ENCODE assay signal across 8 mouse cellular contexts in genomic region chrX:137049425-137050225, GRCm38 (mm10). TPM values are rescaled to one million over a fixed set of nuclear protein-coding genes. Genes with fewer than 3 reads are reported as not detected.
DNase-seq lines count a peak whose midpoint lies in the region; ATAC-seq and TF ChIP-seq lines count a peak whose summit lies in the region.

Gene Fam199x, plus strand, starts transcription at chrX:137049594.

- peak within 1 kb of the TSS; percentile 73 for H3K4me2 ChIP-seq in heart, embryonic 14.5 days (ENCODE audit: low read length)
- H3K4me2 ChIP-seq in liver, postnatal 0 days (ENCODE audit: low read depth, low read length), result peak within 1 kb of the TSS; percentile 81
- H3K4me2 ChIP-seq in neural tube, embryonic 13.5 days, result peak within 1 kb of the TSS; percentile 67

- no peaks in the 10 kb centered on the region; a peak in 2 of 4 replicates for H3K4me1 ChIP-seq in heart, embryonic 14.5 days (ENCODE audit: control insufficient read depth in 2 of 2, insufficient read depth in 2 of 2, low read length in 2 of 2)
- H3K4me1 ChIP-seq in liver, postnatal 0 days (ENCODE audit: insufficient read depth), result no peaks in the 10 kb centered on the region; the same call in 1 of the 2 replicates
- H3K4me1 ChIP-seq in neural tube, embryonic 13.5 days (replicated peaks), result peaks cover 12% of the 10 kb centered on the region
- H3K4me1 ChIP-seq in testis, adult 2 months (ENCODE audit: control insufficient read depth, insufficient read depth, low read length), result no peaks in the 10 kb centered on the region; the same call in 1 of the 2 replicates

- TF ChIP-seq CTCF in liver, postnatal 0 days (IDR thresholded peaks at IDR 0.05; ENCODE audit: low read depth), result peak; percentile 58
- no peak for TF ChIP-seq CTCF in testis, adult 2 months (IDR thresholded peaks at IDR 0.05; ENCODE audit: control insufficient read depth, insufficient read depth, insufficient replicate concordance, low read depth, low read length)

- no peak within 1 kb of the TSS; a peak in 1 of 4 replicates for H3K27ac ChIP-seq in heart, embryonic 14.5 days (replicated peaks in 1 of 2; ENCODE audit: control insufficient read depth in 1 of 2, insufficient read depth in 1 of 2, low read depth in 2 of 2, low read length in 2 of 2)
- no peak within 1 kb of the TSS for H3K27ac ChIP-seq in liver, postnatal 0 days (ENCODE audit: low read depth)
- H3K27ac ChIP-seq in neural tube, embryonic 13.5 days (replicated peaks), result peak within 1 kb of the TSS; percentile 49; the same call in 1 of the 2 replicates
- H3K27ac ChIP-seq in testis, adult 2 months (ENCODE audit: control insufficient read depth, insufficient read depth, low read depth, low read length), result peak within 1 kb of the TSS; percentile 10

- no peak for TF ChIP-seq EP300 in liver, postnatal 0 days (IDR thresholded peaks at IDR 0.05; ENCODE audit: low read depth)

- WGBS in heart, embryonic 14.5 days, result 19% methylated on average over 56 of the region's 62 CpGs
- WGBS in liver, postnatal 0 days (ENCODE audit: insufficient replicate concordance), result 22% methylated on average over 38 of the region's 62 CpGs
- 14% methylated on average over 33 of the region's 62 CpGs for WGBS in neural tube, embryonic 13.5 days

- H3K4me3 ChIP-seq in heart, embryonic 14.5 days (ENCODE audit: control insufficient read depth in 1 of 2, insufficient read depth in 1 of 2, low read depth in 1 of 2, low read length in 2 of 2), result peak within 1 kb of the TSS; percentile 64 to 76
- peak within 1 kb of the TSS; percentile 66 for H3K4me3 ChIP-seq in liver, postnatal 0 days (ENCODE audit: low read depth, low read length)
- H3K4me3 ChIP-seq in neural tube, embryonic 13.5 days, result peak within 1 kb of the TSS; percentile 64
- H3K4me3 ChIP-seq in testis, adult 2 months (ENCODE audit: control insufficient read depth, low read depth, low read length), result peak within 1 kb of the TSS; percentile 78

- H3K27me3 ChIP-seq in heart, embryonic 14.5 days (ENCODE audit: control insufficient read depth, insufficient read depth, low read length), result no peaks in the 10 kb centered on the region
- no peaks in the 10 kb centered on the region for H3K27me3 ChIP-seq in liver, postnatal 0 days (ENCODE audit: insufficient read depth, low read length)
- peaks cover 8% of the 10 kb centered on the region; the same call in 1 of the 2 replicates for H3K27me3 ChIP-seq in neural tube, embryonic 13.5 days
- no peaks in the 10 kb centered on the region for H3K27me3 ChIP-seq in testis, adult 2 months (ENCODE audit: control insufficient read depth, insufficient read depth, low read length)

- peak; percentile 54 to 62 for DNase-seq in CD8-positive naive resting alpha-beta T cell, adult 2 months (ENCODE audit: low read depth in 2 of 2, low spot score in 2 of 2)
- peak; percentile 36 for DNase-seq in c-Kit-negative CD71-positive TER-119-positive erythroid progenitor cells, embryonic 14.5 days (ENCODE audit: low read depth, low spot score)
- peak; percentile 31 for DNase-seq in fibroblast of lung, adult 2 months (ENCODE audit: low read depth)
- DNase-seq in kidney, postnatal 14 days, result peak; percentile 86
- DNase-seq in liver, postnatal 0 days, result peak; percentile 82

- TF ChIP-seq POLR2A in testis, adult 2 months (IDR thresholded peaks at IDR 0.05; ENCODE audit: control insufficient read depth, low read depth, low read length), result no peak

- ATAC-seq in heart, embryonic 14.5 days (ENCODE audit: insufficient number of reproducible peaks, insufficient read depth, low FRiP score, low read depth), result peak; percentile 88
- ATAC-seq in liver, postnatal 0 days, result peak; percentile 95
- peak; percentile 96 for ATAC-seq in neural tube, embryonic 13.5 days (ENCODE audit: low read depth)

- H3K9ac ChIP-seq in heart, embryonic 14.5 days (ENCODE audit: low read length), result peak within 1 kb of the TSS; percentile 76
- peak within 1 kb of the TSS; percentile 68 for H3K9ac ChIP-seq in liver, postnatal 0 days (replicated peaks)
- peak within 1 kb of the TSS; percentile 78 for H3K9ac ChIP-seq in neural tube, embryonic 13.5 days

- no peaks in the 10 kb centered on the region for H3K36me3 ChIP-seq in heart, embryonic 14.5 days (ENCODE audit: control insufficient read depth, insufficient read depth, low read length)
- H3K36me3 ChIP-seq in liver, postnatal 0 days (replicated peaks; ENCODE audit: insufficient read depth, low read length), result no peaks in the 10 kb centered on the region
- H3K36me3 ChIP-seq in neural tube, embryonic 13.5 days, result no peaks in the 10 kb centered on the region
- no peaks in the 10 kb centered on the region for H3K36me3 ChIP-seq in testis, adult 2 months (ENCODE audit: control insufficient read depth, insufficient read depth, low read length)

- H3K9me3 ChIP-seq in heart, embryonic 14.5 days (ENCODE audit: control insufficient read depth, low read length), result no peaks in the 10 kb centered on the region
- no peaks in the 10 kb centered on the region for H3K9me3 ChIP-seq in liver, postnatal 0 days (ENCODE audit: low read length)
- H3K9me3 ChIP-seq in neural tube, embryonic 13.5 days, result no peaks in the 10 kb centered on the region

RNA-seq across cellular contexts. Expression of gene Fam199x, which starts in this region (rescaled TPM):
- polyA plus RNA-seq in heart, embryonic 14.5 days (2014; fragmentation: Nextera tagmentation; extraction: Ambion mirVana), result 5.7 and 6.0 TPM in 2 replicates
- polyA plus RNA-seq in liver, postnatal 0 days (2015; fragmentation: Nextera tagmentation; extraction: Ambion mirVana), result 1.1 and 1.5 TPM in 2 replicates
- polyA plus RNA-seq in neural tube, embryonic 13.5 days (2015; fragmentation: Nextera tagmentation; extraction: Ambion mirVana), result 6.4 and 7.1 TPM in 2 replicates
- polyA plus RNA-seq in testis, adult 2 months (2012; rRNA removed), result 0.20 TPM in 2 replicates

Comparison
In these comparisons a context has a peak if more than half of its experiments do, and no peak if none do; other contexts are left out.
1. DNase-seq: peak in every context shown above with its lines; median percentile 86 in kidney, postnatal 14 days; 82 in liver, postnatal 0 days; 58 in CD8-positive naive resting alpha-beta T cell, adult 2 months; 36 in c-Kit-negative CD71-positive TER-119-positive erythroid progenitor cells, embryonic 14.5 days; 31 in fibroblast of lung, adult 2 months.
2. H3K27ac ChIP-seq: peak in neural tube, embryonic 13.5 days (single experiment) and testis, adult 2 months (single experiment); none in heart, embryonic 14.5 days (0 of 2) and liver, postnatal 0 days (single experiment).
3. Peak in every context shown above with its lines, with median percentiles within 50 percentile points of each other: ATAC-seq, H3K4me2 ChIP-seq, H3K4me3 ChIP-seq and H3K9ac ChIP-seq.